Mouse (Mus musculus): ENCODE results near the gene Shh. TPM values are rescaled to one million over a fixed set of nuclear protein-coding genes. Genes with fewer than 3 reads are reported as not detected.

Shh gene
- total RNA-seq, 2 experiments from 2014 or later = 1.1 to 1.4 TPM

DNA sequence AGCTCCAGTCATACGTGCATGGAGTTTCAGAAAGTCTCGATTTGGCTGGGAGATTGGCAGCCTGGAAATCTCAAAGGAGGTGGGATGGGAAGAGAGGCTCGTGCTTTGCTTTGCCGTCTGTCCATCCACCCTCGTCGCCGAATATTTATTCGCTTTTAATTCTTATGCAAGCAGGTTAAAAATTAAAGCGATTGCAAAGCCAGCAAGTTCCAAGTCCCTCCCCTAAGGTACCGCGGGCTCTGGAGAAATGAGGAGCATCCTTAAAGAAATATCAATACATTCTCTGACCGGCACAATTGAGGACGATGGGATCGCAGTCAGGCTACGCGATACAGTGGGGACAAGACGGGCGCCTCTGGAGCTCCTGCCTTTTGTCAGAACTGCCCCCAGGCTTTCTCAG is 1.5 kb downstream of the Shh start:
- no peak overlapping the region for H3K27ac ChIP-seq
- peak overlapping the region; percentile 61 for H3K4me3 ChIP-seq
- TF ChIP-seq CTCF (conservative IDR thresholded peaks at IDR 0.05) = no peak
- no peak for DNase-seq (ENCODE audit: low spot score in 2 of 2)

GRCm38 (mm10) chr5:28465099-28465406 is 2.0 kb downstream of the Shh start:
- Histone ChIP-seq H3K4me3 (peak overlapping the region; percentile 61), H3K27ac (no peak overlapping the region)
- peak; percentile 32 to 50 for DNase-seq (ENCODE audit: low spot score in 2 of 2)
- no peak for TF ChIP-seq CTCF (conservative IDR thresholded peaks at IDR 0.05)

- Histone ChIP-seq H3K27ac (no peak overlapping the region), H3K4me3 (peak overlapping the region; percentile 61)
- DNase-seq (ENCODE audit: low spot score in 2 of 2) = no peak
- TF ChIP-seq CTCF (conservative IDR thresholded peaks at IDR 0.05) = no peak
Observed at GRCm38 (mm10) chr5:28464361-28465098, 2.5 kb downstream of the Shh start.

GRCm38 (mm10) chr5:28463656-28464055 is 3.4 kb downstream of the Shh start:
- no peak for DNase-seq (ENCODE audit: low spot score in 2 of 2)
- Histone ChIP-seq H3K27ac (no peak overlapping the region), H3K4me3 (no peak overlapping the region)
- TF ChIP-seq CTCF (conservative IDR thresholded peaks at IDR 0.05) = no peak

- TF ChIP-seq CTCF (conservative IDR thresholded peaks at IDR 0.05) = no peak
- Histone ChIP-seq H3K27ac (no peak overlapping the region), H3K4me3 (no peak overlapping the region)
- DNase-seq (ENCODE audit: low spot score in 2 of 2) = no peak
Observed at GRCm38 (mm10) chr5:28462741-28463590, 4.1 kb downstream of the Shh start.

DNA sequence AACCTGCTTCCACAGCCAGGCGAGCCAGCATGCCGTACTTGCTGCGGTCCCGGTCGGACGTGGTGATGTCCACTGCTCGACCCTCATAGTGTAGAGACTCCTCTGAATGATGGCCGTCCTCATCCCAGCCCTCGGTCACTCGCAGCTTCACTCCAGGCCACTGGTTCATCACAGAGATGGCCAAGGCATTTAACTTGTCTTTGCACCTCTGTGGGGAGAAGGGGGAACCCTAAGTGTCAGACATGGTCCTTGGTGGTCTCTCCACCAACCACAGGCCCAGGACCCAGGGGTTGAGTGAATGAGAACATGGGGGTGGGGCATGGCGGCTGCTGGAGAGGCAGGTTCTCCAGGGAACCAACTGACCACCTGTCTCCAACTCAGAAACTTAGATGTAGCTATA is 5.7 kb downstream of the Shh start:
- TF ChIP-seq CTCF (conservative IDR thresholded peaks at IDR 0.05) = no peak
- no peak for DNase-seq (ENCODE audit: low spot score in 2 of 2)
- Histone ChIP-seq H3K27ac (no peak overlapping the region), H3K4me3 (no peak overlapping the region)

GRCm38 (mm10) chr5:28460556-28461350 is 6.3 kb downstream of the Shh start:
- no peak overlapping the region for H3K4me3 ChIP-seq
- DNase-seq (ENCODE audit: low spot score in 2 of 2) = no peak
- no peak overlapping the region for H3K27ac ChIP-seq
- TF ChIP-seq CTCF (conservative IDR thresholded peaks at IDR 0.05) = no peak

GRCm38 (mm10) chr5:28459456-28460225 is 7.4 kb downstream of the Shh start:
- H3K4me3 ChIP-seq = no peak overlapping the region
- DNase-seq (ENCODE audit: low spot score in 2 of 2) = no peak

DNA sequence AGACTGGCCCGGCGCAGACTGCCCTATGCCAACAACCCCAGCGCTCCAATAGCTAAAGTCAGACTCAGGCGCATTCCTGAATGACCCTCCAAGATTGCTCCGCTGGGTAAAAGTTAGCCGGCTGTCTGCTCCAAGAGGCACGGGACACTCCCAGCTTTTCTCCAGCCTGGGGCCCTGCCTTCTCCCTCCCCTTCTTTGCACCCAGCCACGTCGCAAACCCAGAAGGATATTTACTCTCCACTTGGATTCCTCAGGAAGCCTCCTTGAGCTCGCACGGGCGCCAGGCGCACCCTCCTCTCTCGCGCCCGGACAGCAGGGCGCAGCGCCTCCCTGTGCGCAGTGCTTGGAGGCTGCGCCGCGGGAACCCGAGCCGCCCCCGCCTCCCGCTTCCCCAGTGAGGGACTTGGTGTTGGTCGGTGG is 8.2 kb downstream of the Shh start:
- DNase-seq (ENCODE audit: low spot score in 2 of 2) = no peak
- Histone ChIP-seq H3K4me3 (no peak overlapping the region), H3K27ac (no peak overlapping the region)
- no peak for TF ChIP-seq CTCF (conservative IDR thresholded peaks at IDR 0.05)

More at GRCm38 (mm10) chr5:28459456-28460225, 7.4 kb downstream of the Shh start:
- H3K27ac ChIP-seq = no peak overlapping the region
- TF ChIP-seq CTCF (conservative IDR thresholded peaks at IDR 0.05) = no peak

DNA sequence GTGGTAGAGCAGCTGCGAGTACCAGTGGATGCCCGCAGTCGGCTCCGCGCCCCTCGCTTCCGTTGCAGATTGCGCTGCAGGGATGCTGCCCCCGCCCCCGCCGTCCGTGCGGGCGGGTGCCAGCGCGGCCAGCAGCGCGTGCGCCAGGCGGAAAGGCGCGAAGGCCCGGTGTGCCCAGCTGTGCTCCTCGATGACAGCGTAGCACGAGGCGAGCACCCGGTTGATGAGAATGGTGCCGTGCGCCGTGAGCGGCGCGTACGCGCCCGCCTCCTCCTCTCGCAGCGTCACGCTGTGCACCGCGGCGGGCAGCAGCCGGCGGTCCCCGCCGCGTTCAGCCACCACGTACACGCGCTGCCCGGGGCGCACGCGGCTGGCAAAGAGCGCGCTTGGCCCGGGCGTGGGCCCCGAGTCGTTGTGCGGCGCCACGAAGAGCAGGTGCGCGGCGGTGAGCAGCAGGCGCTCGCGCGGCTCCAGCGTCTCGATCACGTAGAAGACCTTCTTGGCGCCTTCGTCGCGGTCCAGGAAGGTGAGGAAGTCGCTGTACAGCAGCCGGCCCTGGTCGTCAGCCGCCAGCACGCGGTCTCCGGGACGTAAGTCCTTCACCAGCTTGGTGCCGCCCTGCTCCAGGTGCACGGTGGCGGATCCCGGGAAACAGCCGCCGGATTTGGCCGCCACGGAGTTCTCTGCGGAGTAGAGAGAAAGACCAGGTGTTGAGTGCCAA is 9.0 kb downstream of the Shh start:
- DNase-seq (ENCODE audit: low spot score in 2 of 2) = no peak
- Histone ChIP-seq H3K4me3 (peak overlapping the region; percentile 38), H3K27ac (no peak overlapping the region)
- no peak for TF ChIP-seq CTCF (conservative IDR thresholded peaks at IDR 0.05)

DNA sequence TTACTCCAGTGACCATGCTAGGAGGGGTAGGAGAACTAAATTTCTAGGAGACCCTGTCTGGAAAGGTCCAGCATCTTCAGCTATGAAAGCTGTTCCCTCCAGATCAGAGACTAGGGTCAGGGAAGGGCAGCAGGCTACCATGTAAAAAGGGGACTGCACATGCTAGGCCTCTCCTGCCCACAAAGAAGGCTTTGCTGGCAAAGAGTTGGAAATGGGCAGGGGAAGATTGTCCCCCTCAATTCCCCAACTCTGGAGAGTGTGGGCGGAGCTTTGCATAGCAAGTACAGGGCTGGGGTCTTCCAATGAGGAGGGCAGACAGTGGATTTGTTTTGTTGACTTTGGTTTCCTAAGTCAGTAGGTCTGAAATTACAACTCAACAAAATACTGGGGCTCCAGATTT is 10.7 kb downstream of the Shh start:
- TF ChIP-seq CTCF (conservative IDR thresholded peaks at IDR 0.05) = no peak
- DNase-seq (ENCODE audit: low spot score in 2 of 2) = no peak
- H3K4me3 ChIP-seq = no peak overlapping the region
- no peak overlapping the region for H3K27ac ChIP-seq

DNA sequence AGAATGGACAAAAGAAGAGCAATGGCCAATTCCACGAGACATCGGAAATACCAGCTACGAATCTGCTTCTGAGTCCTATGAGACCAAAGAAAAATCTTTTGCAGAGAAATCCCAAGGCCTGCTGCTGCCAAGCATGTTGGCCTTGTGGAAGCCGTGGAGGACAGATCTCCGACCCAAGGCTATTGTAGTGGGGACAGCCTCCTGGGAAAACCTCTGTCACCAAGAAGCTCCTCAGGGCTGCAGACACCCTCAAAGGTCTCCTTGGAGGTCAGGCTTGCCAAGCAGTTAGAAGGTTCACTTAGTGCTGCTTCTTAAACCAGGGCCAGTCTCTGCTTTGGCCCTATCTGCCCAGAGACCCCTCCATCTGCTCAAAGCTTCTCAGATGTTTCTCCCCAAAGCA is 11.3 kb downstream of the Shh start:
- H3K4me3 ChIP-seq = no peak overlapping the region
- no peak overlapping the region for H3K27ac ChIP-seq
- no peak for TF ChIP-seq CTCF (conservative IDR thresholded peaks at IDR 0.05)
- DNase-seq (ENCODE audit: low spot score in 2 of 2) = no peak
